Mouse (Mus musculus) urinary bladder, postnatal 10 days (tissue): Measurements from ENCODE around the gene Megf9.
A peak's percentile ranks its signal among the peaks of the same experiment; 100 is the strongest.

Source experiments
- DNase-seq: peaks from one replicate; pipeline ENCODE4 v3.0.0; 2022; ENCODE audit warnings: low spot score

The Megf9 gene

DNA sequence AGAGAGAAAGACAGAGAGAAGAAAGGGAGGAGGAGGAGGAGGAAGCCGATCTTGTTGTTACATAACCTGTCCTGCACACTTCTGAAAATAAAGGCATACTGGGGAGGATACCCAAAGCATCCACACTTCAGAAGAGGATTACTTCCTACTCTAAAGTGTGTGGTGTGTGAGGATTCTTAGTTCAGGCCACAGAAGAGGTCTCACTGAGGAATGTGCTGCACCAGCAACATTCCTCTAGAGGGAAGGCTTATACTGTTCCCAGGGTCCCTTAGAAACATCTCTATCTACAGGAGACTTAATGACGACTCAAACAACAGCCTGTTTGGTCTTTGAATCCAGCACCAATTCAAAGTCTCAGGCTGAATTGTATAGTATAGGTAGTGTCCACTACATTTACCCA lies 114.6 kb downstream of the Megf9 start:
- no peak for DNase-seq

DNA sequence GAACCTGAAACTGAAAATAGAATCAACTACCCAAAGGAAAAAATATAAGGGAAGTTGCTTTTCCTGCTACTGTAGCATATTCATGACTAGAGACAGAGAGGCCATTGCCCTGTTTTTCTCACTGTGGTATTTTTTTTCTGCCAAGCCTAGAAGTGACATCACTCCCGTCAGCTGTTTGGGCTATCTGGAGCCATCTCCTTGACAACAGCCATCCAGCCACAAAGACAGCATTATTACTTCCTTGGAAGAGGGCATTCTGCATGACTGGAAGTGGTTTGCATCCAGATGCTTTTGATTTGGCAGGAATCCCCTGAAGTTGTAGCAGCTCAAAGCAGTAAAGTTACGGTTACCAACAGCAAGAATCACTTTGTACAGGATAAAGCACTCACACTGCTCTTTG lies 122.7 kb downstream of the Megf9 start:
- DNase-seq, result no peak

DNA sequence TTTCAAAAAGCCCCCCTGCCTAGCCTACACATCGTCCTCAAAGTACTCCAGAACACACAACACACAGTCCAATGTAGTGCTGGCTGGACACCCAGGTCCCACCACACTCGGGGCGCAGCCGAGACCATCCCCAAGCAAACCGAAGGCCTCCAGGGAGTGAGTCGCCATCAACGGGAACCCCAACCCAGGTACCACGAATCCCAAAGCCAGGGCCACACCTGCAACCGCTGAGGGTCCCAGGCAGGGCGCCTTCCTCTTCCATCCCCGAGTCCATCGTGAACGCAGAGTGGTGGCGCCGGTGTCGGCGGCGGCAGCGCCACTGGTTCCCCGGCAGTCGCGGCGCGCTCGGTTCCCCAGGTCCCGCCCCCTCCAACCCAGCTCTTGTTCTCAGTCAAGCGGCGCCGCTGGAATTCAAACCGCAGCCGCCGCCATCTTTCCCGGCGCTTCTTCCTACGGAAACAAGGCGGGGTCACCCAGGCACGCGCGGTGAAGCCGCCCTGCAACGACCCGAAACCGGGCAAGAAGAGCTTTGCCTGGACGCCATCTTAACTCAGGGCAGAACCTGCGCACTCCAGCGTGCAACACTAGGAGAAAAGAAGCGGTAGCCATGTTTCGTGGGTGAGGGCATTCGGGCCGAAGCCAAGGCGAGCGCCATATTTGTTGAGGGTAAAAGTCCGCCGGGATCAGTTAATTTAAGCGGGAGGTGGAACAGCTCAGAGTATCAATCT lies 124.6 kb downstream of the Megf9 start, which contains the start of gene Cdk5rap2:
TSS of gene Cdk5rap2 (minus strand) at position 450 of the 728 bp plus-strand sequence.
- DNase-seq, result peak; percentile 83

DNA sequence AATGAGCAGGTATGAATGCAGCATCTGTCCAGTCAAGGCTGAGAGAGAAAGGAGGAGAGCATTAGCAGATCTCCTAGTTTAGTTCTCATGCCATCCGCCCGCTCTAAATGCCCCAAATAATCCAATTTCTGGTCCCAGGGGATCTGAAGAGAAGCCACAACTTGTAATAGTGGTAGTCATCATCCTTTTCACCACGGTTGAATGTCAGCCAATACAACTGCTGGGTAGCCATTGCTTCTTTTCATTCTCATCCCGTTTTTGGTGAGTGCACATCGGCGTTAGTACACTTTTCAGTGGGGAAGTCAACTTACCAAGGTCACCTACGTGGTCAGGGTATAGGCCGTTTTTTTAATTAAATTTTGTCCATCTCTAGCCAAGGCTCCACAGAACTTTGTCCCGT lies 125.3 kb downstream of the Megf9 start:
- no peak for DNase-seq

DNA sequence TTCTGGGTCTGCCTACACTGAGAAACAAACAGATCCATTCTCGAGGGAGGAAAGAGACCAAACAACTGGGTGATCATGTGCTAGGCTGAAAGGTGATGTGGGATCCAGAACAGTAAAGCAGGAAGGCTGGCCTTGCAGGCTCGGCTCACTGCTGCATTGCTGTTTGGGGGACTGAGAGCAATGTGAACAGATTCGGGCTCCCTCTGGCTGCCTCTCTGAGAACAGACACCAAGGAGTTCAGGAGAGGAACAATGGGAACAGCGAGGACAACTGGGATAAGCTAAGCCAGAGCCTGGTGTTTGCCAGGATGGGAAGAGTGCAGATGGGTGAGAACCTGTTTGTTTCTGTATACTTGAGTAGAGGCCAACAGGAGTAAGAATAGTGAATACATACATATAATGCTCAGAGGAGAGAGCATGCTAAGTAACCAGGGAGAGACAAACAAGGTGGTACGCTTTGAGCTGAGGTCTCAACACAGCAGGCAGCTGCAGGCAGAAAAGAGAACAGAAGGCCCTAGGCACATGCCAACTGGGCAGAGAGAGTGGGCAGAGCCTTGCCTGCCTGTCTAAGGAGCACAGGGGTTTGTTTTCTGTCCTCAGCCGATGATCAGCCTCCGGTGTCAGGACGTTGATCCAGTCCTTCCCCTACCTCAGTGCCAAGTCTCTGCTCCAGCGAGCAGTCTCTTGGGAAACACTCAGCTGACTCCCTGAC lies 132.5 kb downstream of the Megf9 start:
- DNase-seq, result no peak

DNA sequence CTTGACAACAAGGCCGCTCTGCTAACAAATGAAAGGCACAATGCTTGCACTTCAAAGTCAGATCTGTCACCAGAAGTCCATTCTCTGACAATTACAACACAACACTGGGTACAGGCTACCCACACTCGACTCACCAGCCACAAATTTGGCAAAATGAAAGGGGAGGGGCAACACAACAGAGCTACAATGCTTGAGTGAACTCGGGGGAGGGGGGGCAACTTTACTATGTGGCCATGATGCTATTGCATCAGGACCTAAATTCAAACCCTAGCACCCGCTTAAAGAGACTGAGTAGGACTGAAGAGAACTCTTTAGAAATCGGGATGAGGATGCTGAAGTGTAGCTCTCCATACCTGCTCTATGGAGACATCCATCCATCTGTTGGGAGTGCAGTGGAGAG lies 135.3 kb downstream of the Megf9 start:
- DNase-seq, result no peak

DNA sequence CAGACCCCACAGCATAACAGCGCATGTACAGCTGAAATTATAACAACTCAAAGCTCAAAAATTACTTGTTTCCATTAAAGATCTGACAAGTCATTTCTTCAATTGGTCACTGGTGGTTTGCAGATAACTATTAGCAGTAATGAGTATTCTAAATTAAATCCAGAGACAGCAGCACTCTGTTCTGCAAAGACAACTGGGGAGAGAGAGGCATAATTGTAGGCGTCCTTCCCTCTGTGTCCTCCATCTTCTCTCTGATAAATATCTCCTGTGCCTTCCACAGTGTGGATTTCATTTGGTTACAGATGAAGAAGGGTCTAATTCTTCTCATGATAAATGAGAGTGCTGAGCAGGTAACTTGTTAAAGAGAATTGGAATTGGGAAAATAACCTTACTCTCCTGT lies 135.7 kb downstream of the Megf9 start:
- no peak for DNase-seq

DNA sequence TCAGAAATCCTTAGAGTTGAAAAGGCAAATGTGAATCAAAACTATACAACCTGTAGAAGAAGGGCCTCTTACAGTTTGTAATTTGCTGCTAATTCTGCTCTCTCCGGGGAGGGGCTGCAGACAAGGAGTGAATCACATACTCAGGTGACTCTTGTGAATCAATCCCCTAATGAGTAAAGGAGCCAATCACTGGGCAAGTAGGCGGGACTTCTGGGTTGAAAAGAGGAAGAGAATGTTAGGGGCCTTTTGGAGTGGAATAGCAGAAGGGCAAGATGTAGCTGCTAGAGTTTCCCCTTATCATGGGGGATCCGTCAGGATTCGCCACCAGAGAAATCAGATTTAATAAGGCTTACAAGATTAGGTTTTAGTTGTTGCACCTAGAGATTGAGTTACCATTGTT lies 136.7 kb downstream of the Megf9 start:
- DNase-seq, result no peak

DNA sequence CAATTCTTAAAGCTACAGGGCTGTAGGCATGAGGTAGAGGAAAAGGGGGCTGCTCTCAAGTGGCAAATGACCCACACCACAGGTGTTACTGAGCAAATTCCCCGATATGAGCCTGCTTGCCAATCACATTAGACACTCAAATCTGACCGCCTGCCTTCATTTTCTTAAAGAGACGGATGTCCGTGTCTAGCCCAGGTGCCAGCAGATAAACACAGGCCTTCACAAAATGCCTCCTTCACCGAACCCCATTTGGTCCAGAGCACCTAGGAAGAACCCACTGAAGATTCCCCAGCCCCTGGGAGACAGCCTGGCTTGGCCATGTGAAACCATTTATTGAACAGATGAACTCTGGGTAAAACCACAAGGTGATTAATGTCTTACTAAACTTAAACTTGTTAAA lies 138.1 kb downstream of the Megf9 start:
- no peak for DNase-seq

DNA sequence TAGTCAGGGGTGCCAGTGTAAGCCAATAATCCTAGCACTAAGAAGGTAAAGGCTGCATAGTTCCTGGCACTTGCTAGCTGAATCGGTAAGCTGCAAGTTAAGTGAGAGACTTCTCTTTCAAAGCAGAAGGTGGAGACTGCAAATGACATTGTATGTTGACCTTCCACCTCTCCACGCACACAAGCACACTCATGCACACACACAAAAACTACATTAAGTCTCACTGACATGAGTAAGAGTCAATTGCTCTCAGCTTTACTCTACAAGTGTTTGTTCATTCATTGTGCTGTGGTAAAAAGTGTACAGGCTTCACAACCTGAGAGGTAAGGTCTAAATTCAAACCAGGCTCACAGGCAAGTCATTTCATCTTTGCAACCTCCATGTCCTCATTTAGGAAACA lies 140.1 kb downstream of the Megf9 start:
- DNase-seq, result no peak

DNA sequence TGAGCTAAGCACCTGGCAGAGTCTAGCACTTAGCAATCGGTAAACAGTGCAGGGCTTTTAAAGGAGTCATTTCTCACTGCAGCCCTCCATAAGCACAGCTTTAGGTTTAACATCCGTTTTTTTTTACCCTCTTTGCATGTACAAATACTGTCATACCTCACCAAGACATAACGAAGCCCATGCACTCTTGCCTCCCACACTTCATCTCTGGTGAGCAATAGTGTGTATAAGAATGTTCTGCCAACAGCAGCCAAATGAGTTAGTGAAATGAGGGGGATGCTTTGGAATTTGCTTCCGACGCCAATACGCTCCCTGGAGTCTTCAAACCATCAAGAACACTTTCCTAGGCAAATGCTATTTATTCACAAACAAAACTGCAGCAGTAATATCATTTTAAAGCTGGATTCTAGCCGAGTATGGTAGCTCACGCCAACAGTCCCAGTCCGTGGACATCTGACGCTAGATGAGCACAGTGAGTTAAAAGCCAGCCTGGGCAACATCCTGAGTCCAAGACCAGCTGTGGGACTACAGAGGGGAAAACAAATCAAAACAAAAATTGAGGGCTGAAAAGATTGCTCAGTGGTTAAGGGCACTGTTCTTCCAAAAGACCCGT lies 142.9 kb downstream of the Megf9 start:
- DNase-seq, result no peak

DNA sequence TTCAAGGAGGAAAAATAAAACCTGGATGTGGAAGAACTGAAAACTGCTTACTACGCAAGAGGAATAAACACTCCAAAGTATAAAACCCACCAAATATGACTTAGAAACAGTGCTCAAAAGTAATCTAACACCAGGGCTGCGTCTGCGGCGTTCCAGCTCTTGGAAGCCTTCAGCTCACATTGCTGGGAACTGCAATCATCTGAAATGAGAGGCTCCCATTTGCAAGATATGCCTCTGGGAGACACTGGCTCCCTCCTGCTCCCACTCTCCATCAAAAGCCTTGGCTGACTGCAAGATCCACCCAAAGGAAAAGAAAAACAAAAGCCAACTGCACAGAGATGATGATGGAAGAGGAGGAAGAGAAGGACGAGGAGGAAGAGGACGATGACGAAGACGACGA lies 143.7 kb downstream of the Megf9 start:
- DNase-seq, result no peak

DNA sequence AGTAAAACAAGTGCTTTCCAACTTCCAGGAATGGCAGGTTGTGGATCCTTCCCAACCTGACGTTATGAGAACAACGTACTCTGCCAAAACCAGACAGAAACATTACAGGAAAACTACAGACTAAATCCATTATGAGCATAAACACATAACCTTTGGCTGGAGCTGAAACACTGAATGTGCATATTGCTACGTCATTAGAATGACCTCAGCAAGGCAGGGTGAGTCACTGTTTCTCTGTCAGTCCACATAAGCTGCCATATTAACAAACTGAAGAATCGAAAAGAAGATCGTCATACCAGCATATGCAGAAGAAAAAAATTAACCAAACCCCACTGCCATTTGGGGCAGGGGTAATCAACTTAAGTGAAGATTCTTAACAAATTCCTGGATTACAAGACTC lies 148.6 kb downstream of the Megf9 start:
- no peak for DNase-seq

DNA sequence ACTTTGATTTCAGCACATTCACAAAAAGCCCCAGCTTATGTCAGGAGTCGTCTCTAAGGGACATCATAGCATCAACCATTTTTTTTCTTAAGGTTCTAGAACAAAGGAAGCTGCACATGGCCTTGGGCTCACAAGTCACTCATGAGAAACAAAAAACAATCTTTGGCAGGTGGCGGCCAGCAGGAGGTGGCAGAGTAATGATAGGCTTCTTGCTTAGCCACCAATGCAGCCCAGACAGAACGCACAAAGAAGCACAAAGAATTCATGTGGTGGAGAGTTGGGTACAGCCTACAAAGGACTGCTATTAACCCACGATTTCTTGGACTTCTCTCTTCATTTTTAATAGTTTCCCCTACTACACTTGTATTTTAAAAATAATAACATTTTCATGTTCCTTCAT lies 157.4 kb downstream of the Megf9 start:
- DNase-seq, result no peak
